Mouse (Mus musculus): ENCODE measurements around the gene Zfp777.
A peak's percentile ranks its signal among the peaks of the same experiment; 100 is the strongest.

Zfp777 gene

GRCm38 (mm10) chr6:48025905-48026660 is 22.6 kb downstream of the Zfp777 start:
- no peak for DNase-seq (ENCODE audit: low spot score)

- no peak for DNase-seq (ENCODE audit: low spot score)
These were observed 23.7 kb downstream of the Zfp777 start for GRCm38 (mm10) chr6:48024994-48025345.

- peak; percentile 22 for DNase-seq (ENCODE audit: low spot score)
These were observed 24.2 kb downstream of the Zfp777 start for GRCm38 (mm10) chr6:48024330-48024993.

- DNase-seq (ENCODE audit: low spot score) = no peak
These were observed 26.0 kb downstream of the Zfp777 start for GRCm38 (mm10) chr6:48022672-48023071.

GRCm38 (mm10) chr6:48021678-48022077 is 27.0 kb downstream of the Zfp777 start:
- no peak for DNase-seq (ENCODE audit: low spot score)

- DNase-seq (ENCODE audit: low spot score) = no peak
These were observed 28.7 kb downstream of the Zfp777 start for GRCm38 (mm10) chr6:48020006-48020405.

GRCm38 (mm10) chr6:48016841-48017240 is 31.9 kb downstream of the Zfp777 start:
- DNase-seq (ENCODE audit: low spot score) = no peak

GRCm38 (mm10) chr6:48016090-48016521 is 32.6 kb downstream of the Zfp777 start:
- peak; percentile 61 for DNase-seq (ENCODE audit: low spot score)

- DNase-seq (ENCODE audit: low spot score) = no peak
These were observed 38.0 kb downstream of the Zfp777 start for GRCm38 (mm10) chr6:48010727-48011126.

GRCm38 (mm10) chr6:47995661-47996060 is 53.0 kb downstream of the Zfp777 start:
- DNase-seq (ENCODE audit: low spot score) = no peak

GRCm38 (mm10) chr6:47983936-47984335 is 64.8 kb downstream of the Zfp777 start:
- no peak for DNase-seq (ENCODE audit: low spot score)

- DNase-seq (ENCODE audit: low spot score) = peak; percentile 82
These were observed 69.8 kb downstream of the Zfp777 start for GRCm38 (mm10) chr6:47978897-47979368.

- DNase-seq (ENCODE audit: low spot score) = no peak
These were observed 74.1 kb downstream of the Zfp777 start for GRCm38 (mm10) chr6:47974599-47974998.
